Mouse (Mus musculus) heart, adult 9 months (tissue): ENCODE data around the gene Ggcx.
"Not testable (repeated sequence)": the region's sequence is repeated elsewhere in the genome, so short reads cannot be mapped to it uniquely, and the experiment has no call there.

Source experiments
- DNase-seq, 2 experiments: peaks; one replicate each; pipeline ENCODE4 v3.0.0; 2022; ENCODE audit warnings: low spot score in 2 of 2

Ggcx gene

DNA sequence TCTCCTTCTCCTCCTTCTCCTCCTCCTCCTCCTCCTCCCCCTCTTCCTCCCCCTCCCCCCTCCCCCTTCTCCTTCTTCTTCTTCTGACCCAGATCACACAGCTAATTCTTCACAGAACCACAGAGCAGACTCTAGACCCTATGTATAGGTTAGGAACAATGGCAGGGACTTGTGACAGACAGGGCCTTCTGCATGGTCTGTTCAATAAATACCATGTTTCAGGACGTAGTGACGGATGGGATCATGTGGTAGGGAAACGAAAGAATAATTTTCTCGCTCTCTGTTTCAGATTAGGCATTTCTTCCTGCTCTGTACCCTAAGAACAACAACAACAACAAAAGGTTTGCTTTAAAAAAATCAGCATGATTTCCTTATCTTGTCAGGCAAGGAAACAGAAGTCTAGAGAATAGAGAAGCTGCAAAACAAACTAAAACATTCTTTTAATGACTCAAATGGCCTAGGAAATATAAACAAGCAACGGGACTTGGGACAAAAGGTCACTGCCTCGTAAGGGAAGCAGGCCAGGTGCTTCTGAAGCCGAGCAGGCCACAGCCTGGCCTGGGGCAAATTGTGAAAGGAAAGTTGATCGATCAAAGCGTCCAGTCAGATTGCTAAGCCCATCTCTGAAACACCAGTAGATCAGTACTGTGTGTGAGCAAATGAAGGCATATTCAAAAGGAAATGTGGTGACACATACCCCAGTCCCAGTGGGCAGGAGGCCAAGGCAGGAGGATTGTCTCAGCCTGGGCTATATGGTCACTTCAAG, 46.1 kb downstream of the Ggcx start:
- DNase-seq: peak in 1 of 2 experiments; percentile 24

DNA sequence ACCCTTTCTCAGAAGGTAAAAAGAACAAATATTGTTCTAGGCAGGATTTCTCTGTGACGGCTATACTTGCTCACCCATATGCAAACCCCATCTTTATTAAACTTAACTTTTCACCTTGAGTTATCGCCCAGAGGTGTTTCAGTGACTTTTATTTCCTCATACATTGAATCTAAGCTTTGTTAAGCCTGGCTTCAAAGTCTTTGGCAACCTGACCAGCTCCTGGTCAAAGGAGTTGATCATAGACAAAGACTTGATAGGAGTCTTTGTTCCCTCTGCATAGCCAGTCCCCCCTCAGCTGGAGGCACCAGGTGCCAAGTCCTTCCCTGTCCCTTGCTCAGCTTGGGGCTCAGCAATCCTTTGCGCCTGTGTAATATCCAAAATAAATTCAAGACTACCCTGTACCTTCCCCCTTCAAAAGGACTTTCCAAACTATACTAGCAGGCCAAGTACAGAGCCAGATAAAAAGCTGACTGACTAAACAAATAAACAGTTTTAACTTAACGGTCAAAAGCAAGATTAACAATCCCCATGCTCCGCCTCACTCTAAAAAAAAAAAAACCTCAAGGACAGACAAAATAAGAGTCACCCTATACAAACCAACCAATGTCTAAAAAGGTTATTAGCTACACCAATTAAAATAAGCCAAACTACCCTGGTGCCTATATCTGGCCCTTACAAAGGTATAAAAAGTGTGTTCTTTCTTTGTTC, 48.6 kb downstream of the Ggcx start:
- not testable (repeated sequence) for DNase-seq

DNA sequence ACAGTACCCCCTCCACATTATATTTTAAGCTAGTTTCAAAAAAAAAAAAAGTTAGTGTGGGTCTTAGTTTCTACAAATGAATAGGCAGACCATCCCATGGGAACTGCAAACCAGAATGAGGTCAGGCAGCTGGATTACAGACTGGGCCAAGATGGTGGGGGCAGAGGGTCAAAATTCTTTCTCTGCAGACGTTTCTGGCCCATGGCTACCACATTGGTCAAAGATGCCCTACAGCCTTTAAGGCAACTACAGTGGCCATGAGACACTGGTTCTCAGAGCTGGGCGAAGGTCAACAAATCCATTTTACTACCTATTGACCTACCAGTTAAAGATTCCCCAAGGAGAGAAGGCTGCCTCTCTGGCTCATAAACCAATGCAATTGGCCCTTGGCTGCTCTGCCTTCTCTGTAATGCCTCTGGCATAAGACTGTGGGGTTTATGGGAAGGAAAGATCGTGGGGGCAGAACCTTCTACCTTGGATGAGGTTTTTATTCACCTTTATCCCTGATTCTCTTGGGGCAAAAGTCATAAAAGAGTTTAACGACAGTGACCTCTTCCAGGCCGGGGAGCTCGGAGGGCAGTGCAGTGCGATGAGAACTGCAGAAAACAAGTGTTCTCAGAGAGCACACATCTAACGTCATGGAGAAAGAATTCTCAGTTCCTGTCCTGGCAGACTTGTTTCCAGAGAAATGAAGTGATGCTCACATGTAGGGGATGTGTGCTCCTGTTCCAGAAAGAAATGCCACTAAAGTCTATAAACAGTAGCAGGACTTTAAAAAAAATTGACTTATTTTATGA, 51.5 kb downstream of the Ggcx start:
- DNase-seq: peak; percentile 41 to 55

DNA sequence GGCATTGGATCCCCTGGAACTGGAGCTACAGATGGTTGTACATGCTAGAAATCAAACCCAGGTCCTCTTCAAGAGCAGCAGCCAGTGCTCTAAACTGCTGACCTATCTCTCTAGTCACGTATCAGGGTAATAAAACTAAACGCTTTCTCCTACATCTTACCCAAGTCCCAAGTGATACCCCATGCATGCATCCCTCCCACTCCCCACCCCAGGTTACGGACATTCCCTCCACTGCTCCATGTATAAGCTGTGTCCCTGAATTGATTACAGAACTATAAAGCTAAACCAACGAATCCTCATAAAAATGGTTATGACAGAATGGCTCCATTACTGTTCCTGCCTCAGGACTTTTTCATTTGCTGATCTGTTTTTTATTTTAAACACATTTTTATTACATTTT, 52.1 kb downstream of the Ggcx start:
- DNase-seq: no peak

DNA sequence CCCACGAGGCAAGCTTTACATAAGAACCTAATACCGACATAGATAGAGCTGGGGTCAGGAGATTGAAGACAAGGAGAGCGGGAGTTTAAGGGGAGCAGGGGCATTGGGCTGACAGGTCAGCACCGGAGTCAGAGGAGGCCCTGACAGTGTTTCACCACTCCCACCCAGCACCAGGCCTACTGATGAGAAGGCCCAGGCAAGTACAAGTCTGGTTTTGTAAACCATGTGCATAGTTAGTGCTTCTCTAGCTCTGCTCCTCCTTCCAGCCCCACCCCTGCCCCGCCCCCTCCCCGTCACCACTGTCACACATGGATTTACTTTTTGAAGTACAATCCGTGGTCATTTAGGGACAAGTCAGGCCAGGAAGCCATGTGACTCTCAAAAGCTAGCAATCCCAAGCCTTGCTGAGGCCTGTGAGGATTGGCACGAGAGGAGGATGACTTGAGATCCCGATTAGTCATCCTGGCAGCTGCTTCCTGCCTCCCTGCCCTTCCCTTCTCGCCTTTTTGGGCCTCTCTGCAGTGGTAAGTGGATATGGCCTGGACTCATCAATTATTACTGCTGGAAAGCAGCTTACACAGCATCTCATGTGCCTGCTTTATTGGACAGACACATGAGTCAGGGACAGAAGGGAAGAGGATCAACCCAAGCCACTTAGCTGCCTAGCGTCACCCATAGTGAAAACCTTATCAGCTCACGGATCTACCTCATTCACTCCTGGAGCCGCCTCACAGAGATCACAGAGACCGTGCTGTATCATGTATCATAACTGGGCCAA, 59.3 kb downstream of the Ggcx start:
- DNase-seq: peak; percentile 82 to 85

DNA sequence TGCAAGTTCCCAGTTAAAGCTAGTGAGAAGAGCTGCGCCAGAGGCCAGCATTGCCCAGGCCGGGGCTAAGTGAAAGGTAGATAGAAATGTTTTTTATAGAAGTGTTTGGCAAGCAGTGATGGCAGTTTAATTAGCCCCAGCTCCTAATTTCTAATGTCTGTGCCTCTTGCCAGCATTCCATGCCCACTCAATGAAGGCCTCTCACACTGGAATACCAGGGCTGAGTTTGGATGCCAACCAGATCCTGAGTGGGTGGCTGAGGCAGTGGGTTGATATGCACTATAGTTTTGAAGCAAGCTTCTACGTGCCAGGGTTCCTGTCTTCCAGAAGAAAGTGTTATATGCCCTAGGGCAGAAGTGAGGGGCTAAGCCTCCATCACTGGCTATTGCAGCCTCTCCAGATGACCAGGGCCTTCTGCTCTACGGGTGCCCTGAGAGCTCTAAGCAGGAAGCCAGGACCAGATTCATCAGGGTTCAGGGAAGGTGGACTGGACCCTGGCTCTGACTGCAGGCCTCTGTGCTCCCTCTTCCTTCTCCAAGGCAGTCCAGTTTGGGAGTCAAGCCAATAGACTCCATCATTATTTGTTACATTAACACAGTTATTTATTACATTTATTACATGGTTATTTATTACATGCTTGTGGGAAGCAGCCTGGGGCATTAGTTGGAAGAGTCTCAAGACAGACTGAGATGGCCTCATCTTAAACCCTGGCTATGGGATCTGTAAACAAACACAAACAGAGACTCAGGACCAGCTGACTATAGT, 61.3 kb downstream of the Ggcx start:
- DNase-seq: no peak

DNA sequence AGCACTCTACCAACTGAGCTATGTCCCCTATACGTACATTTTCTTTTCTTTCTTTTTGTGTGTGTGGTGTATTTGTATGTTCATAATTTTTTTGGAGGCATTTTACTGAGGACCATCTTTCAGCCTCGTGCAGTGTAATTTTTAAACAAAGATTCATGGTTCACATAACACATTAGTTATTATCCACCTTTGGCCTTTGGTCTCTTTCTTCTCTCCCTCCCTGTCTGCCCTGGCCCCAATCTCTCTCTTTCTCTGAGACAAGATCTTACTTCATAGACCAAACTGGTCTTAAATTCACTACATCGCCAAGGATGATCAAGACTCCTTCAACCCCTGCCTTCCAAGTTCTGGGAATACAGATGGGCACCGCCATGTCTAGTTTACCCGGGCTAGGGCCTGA, 62.7 kb downstream of the Ggcx start:
- DNase-seq: no peak

DNA sequence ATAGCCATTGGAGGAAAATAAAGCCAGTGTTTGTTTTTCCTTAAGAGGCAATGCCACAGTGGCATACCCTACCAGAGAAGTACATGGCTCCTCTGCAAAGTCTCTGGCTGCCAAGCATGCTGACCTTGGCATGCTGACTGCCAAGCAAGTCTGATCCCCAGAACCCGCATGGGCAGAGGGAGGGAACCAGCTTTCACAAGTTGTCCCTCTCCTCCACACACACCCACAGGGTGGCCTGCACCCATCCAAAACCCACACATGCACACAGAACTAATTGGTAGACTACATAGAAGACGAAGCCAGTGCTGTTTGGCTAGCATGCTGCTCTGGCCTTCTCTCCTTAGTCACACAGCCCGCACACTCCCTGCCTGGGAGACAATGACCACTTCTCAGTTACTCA, 63.5 kb downstream of the Ggcx start:
- DNase-seq: no peak

DNA sequence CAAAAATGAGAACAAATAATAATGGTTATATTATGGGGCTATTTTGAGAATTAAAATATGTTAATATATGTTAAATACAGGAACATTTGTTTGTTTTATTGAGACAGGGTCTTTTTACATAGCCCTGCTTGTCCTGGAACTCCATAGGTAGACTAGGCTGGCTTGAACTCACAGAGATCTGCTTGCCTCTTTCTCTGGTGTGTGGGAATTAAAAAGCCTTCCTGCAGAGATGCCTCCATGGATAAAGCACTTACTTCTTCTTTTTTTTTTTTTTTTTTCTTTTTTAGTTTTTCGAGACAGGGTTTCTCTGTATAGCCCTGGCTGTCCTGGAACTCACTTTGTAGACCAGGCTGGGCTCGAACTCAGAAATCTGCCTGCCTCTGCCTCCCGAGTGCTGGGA, 64.6 kb downstream of the Ggcx start:
- not testable (repeated sequence) for DNase-seq

DNA sequence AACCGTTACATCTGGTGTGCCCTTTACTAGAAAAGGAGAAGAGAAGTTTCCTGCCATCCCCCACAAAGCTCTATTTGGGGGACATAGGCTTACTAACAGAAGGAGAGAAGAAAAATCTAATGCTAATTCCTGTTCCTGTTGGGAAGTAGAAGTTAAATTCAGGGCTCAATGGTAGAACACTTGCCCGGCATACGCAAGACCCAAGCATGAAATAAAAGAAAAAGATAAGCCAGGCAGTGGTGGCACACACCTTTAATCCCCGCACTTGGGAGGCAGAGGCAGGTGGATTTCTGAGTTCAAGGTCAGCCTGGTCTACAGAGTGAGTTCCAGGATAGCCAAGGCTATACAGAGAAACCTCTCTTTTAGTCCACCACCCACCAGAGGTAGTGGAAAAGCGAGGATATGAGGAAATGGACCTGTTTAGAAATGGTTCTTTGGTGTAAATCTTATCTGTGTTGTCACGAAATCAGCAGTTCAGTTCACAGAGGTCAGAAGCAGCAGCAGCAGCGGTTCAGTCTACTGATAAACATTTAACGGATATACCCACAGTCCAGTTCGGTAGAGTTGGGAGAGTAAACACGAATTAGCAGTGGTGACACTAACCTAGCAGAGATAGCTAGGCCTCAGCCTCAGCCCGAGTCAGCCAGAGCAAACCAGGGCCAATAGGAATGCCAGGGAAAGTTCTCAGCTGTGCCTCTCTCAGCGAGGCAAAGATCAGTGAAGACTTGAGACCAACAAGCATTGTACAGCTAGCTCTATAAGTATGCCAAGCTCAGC, 65.7 kb downstream of the Ggcx start:
- DNase-seq: no peak

DNA sequence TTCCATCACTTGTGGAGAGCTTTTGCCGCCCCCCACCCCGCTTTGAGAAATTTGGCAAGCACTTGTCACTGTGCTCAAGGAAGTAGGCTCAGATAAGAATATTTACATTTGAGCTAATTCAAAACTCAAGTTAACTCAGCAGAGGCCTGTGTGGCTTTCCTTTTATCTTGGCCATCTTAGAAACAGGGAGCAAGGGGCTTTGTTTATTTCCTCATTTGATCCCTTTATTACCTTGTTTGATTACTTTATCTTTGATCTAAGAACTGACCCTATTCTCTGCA, 66.3 kb downstream of the Ggcx start:
- DNase-seq: no peak
